Mouse (Mus musculus) kidney, adult 8-10 months (tissue): Measurements from ENCODE around the gene Scn10a.

Experiments
- DNase-seq, 2 experiments: peaks; one replicate each; pipeline ENCODE4 v3.0.0; 2022

The Scn10a gene

GRCm38 (mm10) chr9:119719222-119719621 lies at the start of gene Scn10a:
Gene Scn10a (minus strand): TSS chr9:119719322.
- no peak for DNase-seq

GRCm38 (mm10) chr9:119768585-119768984 lies 49.5 kb upstream of the Scn10a start:
- peak; percentile 3 to 45 for DNase-seq

- DNase-seq: no peak
These were observed 41.1 kb upstream of the Scn10a start for GRCm38 (mm10) chr9:119760226-119760625.

- DNase-seq: no peak
These were observed 40.3 kb upstream of the Scn10a start for GRCm38 (mm10) chr9:119759457-119759856.

GRCm38 (mm10) chr9:119751507-119751906 lies 32.4 kb upstream of the Scn10a start:
- DNase-seq: peak in 1 of 2 experiments; percentile 4

- DNase-seq: no peak
These were observed 30.0 kb upstream of the Scn10a start for GRCm38 (mm10) chr9:119749112-119749511.

- no peak for DNase-seq
These were observed 24.8 kb upstream of the Scn10a start for GRCm38 (mm10) chr9:119743900-119744299.

GRCm38 (mm10) chr9:119743312-119743711 lies 24.2 kb upstream of the Scn10a start:
- no peak for DNase-seq

- DNase-seq: no peak
These were observed 22.1 kb upstream of the Scn10a start for GRCm38 (mm10) chr9:119741101-119741786.

- no peak for DNase-seq
These were observed 9.4 kb upstream of the Scn10a start for GRCm38 (mm10) chr9:119728412-119729097.

- DNase-seq: no peak
These were observed 7.9 kb upstream of the Scn10a start for GRCm38 (mm10) chr9:119726990-119727389.

GRCm38 (mm10) chr9:119725293-119725862 lies 6.3 kb upstream of the Scn10a start:
- DNase-seq: no peak

GRCm38 (mm10) chr9:119706700-119707099 lies 12.4 kb downstream of the Scn10a start:
- peak; percentile 20 to 52 for DNase-seq

- DNase-seq: no peak
These were observed 27.6 kb downstream of the Scn10a start for GRCm38 (mm10) chr9:119691505-119691904.

GRCm38 (mm10) chr9:119691001-119691400 lies 28.1 kb downstream of the Scn10a start:
- DNase-seq: no peak

GRCm38 (mm10) chr9:119687893-119688292 lies 31.2 kb downstream of the Scn10a start:
- no peak for DNase-seq

GRCm38 (mm10) chr9:119686187-119686586 lies 32.9 kb downstream of the Scn10a start:
- peak in 1 of 2 experiments; percentile 8 for DNase-seq

GRCm38 (mm10) chr9:119680896-119681295 lies 38.2 kb downstream of the Scn10a start:
- no peak for DNase-seq

GRCm38 (mm10) chr9:119664109-119664508 lies 55.0 kb downstream of the Scn10a start:
- DNase-seq: no peak

- DNase-seq: no peak
These were observed 63.0 kb downstream of the Scn10a start for GRCm38 (mm10) chr9:119656111-119656510.

GRCm38 (mm10) chr9:119653758-119654157 lies 65.4 kb downstream of the Scn10a start:
- DNase-seq: no peak

GRCm38 (mm10) chr9:119646942-119647547 lies 72.1 kb downstream of the Scn10a start:
- DNase-seq: peak; percentile 6 to 57

- no peak for DNase-seq
These were observed 77.1 kb downstream of the Scn10a start for GRCm38 (mm10) chr9:119641985-119642384.
